Mouse (Mus musculus): ENCODE measurements around the gene Sema3g. TPM values are rescaled to one million over a fixed set of nuclear protein-coding genes. Genes with fewer than 3 reads are reported as not detected.
A peak's percentile ranks its signal among the peaks of the same experiment; 100 is the strongest.

The Sema3g gene
- total and polyA plus RNA-seq, 3 experiments, result 5.2 to 11.2 (median 8.7) TPM

DNA sequence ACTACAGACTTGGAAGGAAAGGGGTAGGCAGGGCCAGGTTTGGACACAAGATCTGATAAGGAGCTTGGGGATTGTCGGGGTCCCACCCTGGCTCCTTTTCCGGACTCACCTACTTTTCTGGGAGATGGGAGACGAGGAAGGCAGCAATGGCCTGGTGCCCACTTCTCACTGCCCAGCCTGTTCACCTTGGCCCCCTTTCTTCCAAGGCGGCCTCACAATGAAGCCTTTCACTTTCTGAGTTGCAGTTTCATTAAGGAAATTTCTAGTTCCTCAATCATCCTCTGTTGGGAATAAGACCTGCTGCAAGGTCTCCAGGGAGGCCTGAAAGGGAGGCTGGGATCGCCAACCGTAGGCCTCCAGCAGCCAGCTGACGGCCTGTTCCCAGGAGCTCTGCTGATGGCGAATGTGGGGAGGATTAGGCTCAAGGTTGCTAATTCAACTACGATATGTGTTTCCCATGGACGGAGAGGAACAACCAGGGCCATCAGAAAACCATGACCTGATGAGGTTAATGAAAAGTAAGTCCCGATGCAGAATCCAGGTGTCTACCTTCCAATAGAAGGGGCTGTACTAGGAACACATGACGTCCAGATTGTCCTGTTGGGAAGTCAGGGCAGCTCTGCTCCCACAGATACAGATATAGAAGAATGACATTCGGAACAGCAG lies 14.9 kb downstream of the Sema3g start:
- DNase-seq, result no peak

DNA sequence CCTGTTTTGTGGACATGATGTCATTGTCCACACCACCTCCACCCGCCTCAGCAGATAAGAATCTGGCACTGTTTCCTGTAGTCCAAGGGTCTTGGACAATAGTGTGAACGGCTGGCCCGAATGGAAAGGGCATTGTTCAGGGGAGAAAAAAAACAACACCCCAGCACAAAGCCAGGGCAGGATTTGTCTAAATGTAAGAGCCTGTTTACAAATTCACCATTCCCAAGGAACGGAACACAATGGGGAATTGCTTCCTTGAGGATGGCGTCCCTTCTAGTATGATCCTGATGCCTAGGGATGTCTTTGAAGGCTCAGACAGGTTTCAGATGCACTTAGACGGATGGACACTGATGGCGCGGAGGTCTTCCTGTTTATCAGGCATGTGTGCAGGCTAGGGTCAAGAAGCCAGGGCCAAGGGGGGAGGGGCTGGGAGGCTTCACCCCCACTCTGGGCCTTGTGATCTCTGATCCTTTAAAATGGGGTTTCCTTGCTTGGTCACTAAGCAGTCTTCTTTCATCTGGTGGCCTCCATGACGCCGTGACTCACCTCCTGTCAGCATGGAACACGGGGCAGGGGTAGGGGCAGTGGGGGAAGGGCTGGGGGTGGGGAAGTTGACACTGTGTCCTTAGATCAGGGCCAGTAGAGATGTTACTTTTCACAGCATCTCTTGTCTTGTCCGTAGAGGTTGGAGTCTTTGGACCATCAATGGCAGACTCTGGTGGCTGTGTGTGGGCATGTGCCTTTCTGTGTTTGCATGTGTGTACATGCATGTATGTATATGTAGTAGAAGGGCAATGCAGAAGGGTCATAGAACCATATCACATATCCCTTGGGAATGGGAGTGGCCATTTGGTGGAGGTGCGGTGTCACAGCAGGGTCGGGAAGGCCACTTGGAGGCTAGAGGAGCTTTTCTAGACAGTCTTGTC lies 15.7 kb downstream of the Sema3g start:
- peak; percentile 42 for DNase-seq

DNA sequence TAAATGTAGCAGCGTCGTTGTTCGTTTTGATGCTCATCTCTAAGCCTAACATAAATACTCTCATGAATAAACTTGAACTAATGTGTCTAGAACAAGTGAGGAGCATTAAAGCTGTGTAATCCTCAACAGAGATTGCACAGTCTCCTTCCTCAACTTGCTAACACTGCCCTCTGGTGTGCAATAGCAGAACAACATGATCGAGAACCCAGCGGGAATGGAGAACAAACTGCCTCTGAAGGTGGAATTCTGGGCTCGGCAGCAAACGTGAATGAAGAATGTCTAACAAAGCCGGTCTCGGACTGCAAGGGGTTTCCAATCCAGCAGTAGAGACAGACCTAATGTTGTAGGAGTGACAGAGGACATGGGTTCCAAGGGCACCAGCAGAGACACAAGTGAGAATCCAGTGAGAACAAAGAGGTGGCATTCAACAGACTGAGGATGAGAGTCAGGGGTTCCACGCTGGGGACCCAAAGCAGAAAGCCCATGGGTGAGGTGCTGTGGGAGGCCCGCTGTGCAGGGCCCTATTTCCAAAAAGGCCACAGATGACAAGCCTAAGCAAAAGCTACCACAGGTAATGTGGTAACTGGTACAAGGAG lies 16.4 kb downstream of the Sema3g start:
- peak; percentile 77 for DNase-seq

- DNase-seq, result peak; percentile 75
These were observed 19.6 kb downstream of the Sema3g start for GRCm38 (mm10) chr14:31237101-31237882.

DNA sequence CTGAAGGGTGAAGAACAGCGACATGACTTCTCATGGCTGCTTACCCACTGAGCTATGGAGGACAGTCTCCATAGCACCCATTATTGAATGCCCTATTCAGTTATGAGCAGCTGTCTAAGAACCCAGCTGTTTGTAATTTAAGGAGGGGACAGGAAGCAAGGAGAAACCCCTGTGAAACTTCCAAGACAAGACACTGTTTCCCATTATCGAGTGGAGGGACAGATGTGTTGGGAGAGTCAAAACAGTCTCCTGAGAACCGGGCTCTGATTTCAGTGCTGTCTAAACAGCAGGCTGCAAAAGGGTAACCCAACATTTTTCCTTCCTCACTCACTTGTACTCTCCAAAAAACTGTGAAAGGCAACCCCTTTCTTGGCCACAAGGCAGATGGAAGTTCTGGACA lies 22.9 kb downstream of the Sema3g start:
- DNase-seq, result no peak

DNA sequence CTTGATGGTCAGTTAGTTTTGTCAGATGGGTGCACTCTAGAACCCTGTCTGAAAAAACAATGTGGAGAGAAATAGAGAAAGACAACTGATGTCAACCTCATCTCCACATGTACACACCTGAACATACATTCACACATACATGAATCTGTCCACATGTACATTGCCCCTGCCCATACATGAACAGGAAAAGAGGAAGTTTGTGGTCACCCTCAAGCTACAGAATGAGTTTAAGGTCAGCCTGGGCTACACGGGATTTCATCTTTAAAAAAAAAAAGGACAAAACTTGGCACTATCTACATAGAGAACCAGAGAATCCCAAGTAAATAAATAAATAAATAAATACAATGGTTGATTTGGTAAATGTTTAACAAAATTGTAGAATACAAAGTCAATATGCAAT lies 27.1 kb downstream of the Sema3g start:
- DNase-seq, result no peak

DNA sequence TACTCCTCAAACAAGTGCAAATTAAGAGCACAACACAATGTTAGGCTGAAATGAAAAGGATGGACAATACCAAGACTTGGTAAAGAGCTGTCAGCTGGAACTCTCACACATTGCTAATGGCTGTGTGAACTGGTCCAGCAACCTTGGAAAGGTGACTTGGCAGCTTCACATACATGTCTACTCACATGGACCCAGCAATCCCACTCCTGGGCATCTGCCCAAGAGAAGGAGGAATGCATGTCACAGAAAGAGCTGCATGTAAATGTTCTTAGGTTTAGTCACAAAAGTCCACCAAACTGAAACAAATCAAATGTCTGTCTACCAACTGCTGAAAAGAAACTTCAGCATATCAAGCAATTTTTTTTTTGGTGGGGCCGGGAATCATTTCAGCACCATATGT lies 28.3 kb downstream of the Sema3g start:
- no peak for DNase-seq

DNA sequence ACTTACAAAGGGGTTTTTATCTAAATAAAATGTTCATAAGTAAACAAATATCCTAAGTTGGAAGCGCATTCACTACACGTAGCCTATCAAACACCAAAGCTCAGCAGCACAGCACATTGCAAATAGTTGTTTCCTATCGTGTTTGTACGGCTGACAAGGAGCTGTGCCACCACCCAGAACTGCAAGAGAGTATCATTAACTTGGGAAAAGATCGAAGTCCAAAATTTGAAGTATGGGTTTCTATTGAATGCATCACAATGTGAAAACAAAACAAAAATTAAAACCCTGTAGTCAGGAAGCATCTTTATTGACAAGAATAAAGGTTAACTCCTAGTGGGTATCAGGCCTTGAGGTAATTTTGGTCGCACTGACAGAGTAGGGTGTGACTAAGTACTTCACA lies 30.7 kb downstream of the Sema3g start:
- DNase-seq, result no peak

DNA sequence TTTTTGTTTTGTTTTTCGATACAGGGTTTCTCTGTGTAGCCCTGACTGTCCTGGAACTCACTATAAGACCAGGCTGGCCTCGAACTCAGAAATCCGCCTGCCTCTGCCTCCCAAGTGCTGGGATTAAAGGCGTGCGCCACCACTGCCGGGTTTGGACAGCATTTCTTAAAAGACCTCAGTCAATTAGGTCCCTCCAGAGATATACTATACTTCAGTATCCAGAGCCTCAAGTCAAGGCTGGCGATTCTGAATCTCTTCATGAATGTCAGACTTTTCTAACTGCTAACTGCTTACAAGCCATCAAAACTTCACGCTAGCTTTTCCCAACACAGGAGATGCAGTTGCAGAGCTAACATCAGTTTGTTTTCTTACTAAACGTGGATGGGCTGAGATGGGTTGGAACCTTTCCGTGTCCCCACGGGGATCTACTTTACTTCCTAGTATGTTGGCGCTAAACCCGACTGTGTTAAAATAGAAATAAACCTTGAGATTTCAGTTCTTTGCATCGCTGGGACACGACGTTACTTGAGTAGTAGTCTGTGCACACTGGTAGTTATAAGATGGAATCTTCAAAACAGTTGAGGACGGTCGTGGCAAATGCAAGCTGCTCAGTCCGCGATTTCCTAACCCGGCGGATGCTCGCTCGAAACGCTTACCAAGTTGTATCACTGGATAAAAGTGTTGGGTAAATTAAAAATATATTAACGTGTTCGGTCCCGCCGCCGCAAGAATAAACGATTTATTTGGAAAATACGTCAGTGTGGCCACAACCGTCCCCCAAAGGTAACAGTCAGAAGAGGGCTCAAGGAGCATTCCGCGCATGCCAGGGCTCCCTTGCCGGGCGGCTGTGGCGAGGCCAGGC lies 32.8 kb downstream of the Sema3g start:
- DNase-seq, result no peak

GRCm38 (mm10) chr14:31251084-31251604 lies 33.5 kb downstream of the Sema3g start, which contains the start of the genes Phf7 and Bap1:
TSS of gene Phf7 (minus strand) at chr14:31251317.
TSS of gene Bap1 (plus strand) at chr14:31251450.
- DNase-seq, result peak; percentile 96

DNA sequence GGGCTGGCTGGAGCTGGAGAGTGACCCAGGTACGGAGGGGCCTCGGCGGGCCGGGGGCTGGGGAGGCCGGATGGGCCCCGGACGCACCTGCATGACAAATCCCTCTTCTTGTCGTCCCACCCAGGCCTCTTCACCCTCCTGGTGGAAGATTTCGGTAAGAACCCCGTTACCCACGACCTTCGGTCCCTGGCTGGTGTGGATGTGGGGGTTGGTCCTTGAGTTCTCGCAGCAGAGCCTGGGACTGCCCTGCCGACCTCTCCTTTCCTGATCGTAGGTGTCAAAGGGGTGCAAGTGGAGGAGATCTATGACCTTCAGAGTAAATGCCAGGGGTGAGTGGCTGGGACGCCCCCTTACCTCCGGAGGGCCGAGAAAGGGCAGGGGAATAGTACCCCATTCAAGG lies 34.0 kb downstream of the Sema3g start:
- no peak for DNase-seq

- no peak for DNase-seq
These were observed 34.4 kb downstream of the Sema3g start for GRCm38 (mm10) chr14:31252091-31252490.

- DNase-seq, result no peak
These were observed 40.9 kb downstream of the Sema3g start for GRCm38 (mm10) chr14:31258476-31259050.

DNA sequence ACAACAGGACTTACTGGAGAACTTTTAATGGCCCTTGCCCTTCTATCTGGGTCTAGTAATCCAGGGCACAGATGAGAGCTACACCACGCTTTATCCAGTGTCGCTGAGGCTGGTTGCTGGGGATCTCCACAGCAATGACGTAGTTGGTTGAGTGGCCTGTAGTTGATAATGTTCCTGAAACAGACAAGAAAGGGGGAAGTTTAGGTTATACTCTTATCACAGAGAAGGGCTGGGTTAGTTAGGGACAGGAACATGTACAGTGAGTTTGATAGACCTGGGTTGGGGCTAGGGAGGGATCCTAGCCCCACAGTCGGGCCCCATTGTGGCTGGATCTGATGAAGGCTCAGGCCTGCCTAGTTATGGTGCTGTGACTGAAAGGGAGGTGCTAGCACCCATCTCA lies 42.7 kb downstream of the Sema3g start:
- no peak for DNase-seq

DNA sequence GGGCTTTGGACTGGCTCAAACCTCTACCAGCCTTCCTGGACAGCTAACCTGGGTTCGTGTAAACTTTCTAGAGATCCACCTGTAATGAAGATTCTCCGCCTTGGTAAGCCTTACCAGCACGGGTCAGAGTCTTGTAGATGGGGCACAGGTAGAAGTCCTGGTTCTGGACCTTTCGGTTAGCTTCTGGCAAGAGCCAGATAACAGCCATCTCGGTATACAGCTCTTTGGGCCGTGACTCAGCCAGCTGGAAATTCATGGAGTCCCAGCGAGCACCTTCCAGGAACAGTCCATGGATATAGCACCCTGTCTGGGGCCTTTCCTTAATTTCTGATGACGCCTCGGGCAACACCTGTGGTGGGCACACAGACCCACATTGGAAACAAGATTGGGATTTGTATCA lies 43.3 kb downstream of the Sema3g start:
- no peak for DNase-seq

GRCm38 (mm10) chr14:31267649-31268048 lies 50.0 kb downstream of the Sema3g start:
- DNase-seq, result no peak

- no peak for DNase-seq
These were observed 50.8 kb downstream of the Sema3g start for GRCm38 (mm10) chr14:31268301-31269001.

DNA sequence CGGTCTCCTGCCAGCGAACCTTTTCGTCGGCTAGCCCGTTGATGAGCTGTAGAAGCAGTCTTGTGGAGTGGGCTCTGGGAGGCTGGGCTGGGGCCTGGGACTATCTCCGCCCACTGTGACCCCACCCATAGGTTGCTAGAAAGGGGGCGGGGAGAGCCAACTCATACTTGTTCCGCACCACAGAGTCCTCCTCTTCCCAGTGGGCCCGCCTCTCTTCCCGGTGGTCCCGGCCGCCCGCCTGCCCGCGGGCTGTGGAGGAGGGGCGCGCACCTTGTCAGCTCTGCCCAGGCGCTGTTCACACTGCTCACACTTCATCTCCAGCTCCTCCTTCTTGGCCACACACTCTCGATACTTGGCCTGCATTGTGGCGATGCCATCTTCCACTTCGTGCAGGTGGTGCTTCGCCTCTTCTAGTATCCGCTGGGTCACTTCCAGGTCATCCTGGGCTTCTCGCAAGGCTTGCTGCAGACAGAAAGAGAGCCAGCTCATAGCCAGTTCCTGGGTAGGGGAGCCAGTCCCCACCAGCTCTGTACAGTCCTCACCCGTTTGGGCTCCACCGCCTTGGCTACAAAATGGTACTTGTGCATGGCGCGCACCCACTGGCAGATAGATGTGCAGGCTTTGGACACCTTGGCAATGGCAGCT lies 51.9 kb downstream of the Sema3g start:
- no peak for DNase-seq

DNA sequence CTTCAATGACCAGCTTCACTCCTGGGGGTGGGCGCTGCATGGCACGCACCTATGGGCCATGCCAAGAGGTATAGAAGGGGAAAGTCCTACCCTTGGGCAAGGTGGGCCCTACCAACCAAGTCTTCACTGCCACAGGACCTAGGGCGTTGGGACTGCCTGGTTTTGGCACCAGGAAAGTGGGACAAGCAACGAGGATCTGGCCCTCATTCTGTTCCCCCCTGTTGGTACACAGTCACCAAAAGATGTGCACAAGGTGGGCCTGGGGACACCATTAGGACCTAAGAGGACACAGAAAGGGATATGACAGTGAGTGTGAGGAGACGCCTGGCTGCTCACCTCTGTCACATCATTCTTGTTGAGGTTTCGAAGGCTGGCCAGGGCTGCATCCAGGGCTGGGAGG lies 53.5 kb downstream of the Sema3g start:
- DNase-seq, result no peak
